Mouse (Mus musculus) neural tube, embryonic 15.5 days (tissue): ENCODE measurements at regions not wholly inside any gene's neighbourhood (a gene's known extent, or its start where the extent isn't known, plus 50 kb on each side); places are given as distances from the start of the nearest gene placed in this dataset.

ENCODE experiments used
- ATAC-seq: fragments of 200-750 bp; cut with Nextera tagmentation; 2 replicates; pipeline ENCODE4 v1.8.0; 2017; ENCODE audit warnings: mild to moderate bottlenecking, moderate TSS enrichment, moderate library complexity; ENCODE audit not compliant: low FRiP score
- H3K27ac ChIP-seq: fragments of 300-500 bp; sonication (generic); replicated peaks from 2 replicates; pipeline ENCODE4 v1.5.1; 2015; ENCODE audit warnings: mild to moderate bottlenecking, inconsistent platforms
- H3K27me3 ChIP-seq: fragments of 300-500 bp; sonication (generic); replicated peaks from 2 replicates; pipeline ENCODE4 v1.6.1; 2015; ENCODE audit warnings: inconsistent platforms
- H3K36me3 ChIP-seq: fragments of 300-500 bp; sonication (generic); 2 replicates; pipeline ENCODE4 v1.6.1; 2015; ENCODE audit warnings: inconsistent platforms
- H3K4me1 ChIP-seq: fragments of 300-500 bp; sonication (generic); 2 replicates; pipeline ENCODE4 v1.6.1; 2015; ENCODE audit warnings: inconsistent platforms
- H3K4me2 ChIP-seq: fragments of 300-500 bp; sonication (generic); 2 replicates; pipeline ENCODE4 v1.6.1; 2015; ENCODE audit warnings: inconsistent platforms, mild to moderate bottlenecking, moderate library complexity
- H3K4me3 ChIP-seq: fragments of 300-500 bp; sonication (generic); replicated peaks from 2 replicates; pipeline ENCODE4 v1.5.1; 2015; ENCODE audit warnings: mild to moderate bottlenecking, inconsistent platforms
- H3K9ac ChIP-seq: fragments of 300-500 bp; sonication (generic); replicated peaks from 2 replicates; pipeline ENCODE4 v1.6.1; 2015; ENCODE audit warnings: mild to moderate bottlenecking, inconsistent platforms
- H3K9me3 ChIP-seq: fragments of 300-500 bp; sonication (generic); replicated peaks from 2 replicates; pipeline ENCODE4 v1.6.1; 2016; ENCODE audit warnings: inconsistent platforms
- WGBS: fragments of 180-500 bp; shearing (Covaris S2); methylation state at CpG from one replicate; pipeline ENCODE4 v1.1.7; 2015; ENCODE audit warnings: mixed read lengths; 5-methylcytosine and 5-hydroxymethylcytosine counted together

DNA sequence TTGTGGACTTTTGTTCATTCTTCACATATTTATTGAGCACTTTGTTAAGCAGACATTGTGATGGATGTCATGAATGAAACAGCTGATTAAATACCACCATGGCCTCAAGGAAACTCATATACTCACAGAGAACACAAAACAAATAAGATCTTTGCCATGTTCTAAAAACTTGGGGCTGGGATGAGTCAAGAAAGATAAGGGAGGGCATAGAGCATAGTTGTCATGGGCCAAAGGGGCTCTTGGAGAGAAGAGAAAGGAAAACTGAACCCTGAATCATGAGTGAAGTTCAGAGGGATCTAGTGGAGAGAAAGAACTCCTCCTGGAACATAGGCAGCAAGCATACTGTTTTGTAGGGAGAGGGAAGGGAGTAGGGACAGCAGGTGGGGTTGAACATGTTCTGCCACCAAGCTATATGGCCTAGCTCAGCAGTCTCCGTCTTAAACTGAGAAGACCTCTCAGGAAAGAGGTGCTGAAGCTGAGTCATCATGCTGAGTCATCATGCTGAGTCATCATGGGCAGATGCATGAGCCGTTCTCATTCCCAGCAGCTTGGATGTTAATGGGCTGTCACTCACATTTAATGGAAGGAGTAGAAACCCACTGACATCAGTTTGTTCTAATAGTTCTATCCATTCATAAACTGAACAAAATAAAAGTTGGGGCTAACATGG is 69.6 kb downstream of the Cetn3 start:
- no peak overlapping the region for H3K9ac ChIP-seq
- ATAC-seq, result no peak

DNA sequence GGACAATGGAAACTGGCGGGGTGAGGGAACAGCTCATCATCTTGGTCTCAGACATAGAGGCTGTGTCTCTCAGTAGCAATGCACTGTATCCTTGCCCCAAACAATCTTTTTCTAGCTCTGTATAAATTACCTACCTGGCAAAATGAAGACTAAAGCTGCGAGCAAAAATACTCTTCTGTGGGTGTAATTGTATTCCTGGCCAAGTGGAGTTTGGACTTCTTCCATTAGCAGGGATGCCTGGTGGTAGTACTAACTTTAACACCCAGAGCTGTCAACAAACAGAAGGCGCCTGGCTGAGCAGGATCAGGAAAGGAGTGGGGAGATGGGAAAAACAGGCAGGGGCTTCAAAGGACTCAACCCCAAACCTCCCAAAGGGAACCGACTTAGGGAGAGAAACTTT is 73.2 kb downstream of the Cetn3 start:
- 78% methylated on average over 4 of the region's 4 CpGs for WGBS
- H3K27ac ChIP-seq, result no peak overlapping the region
- H3K4me3 ChIP-seq, result no peak overlapping the region
- no peaks in the 10 kb centered on the region for H3K36me3 ChIP-seq
- no peak overlapping the region for H3K9ac ChIP-seq
- H3K27me3 ChIP-seq, result no peaks in the 10 kb centered on the region
- no peak overlapping the region for H3K4me2 ChIP-seq
- H3K4me1 ChIP-seq, result no peaks in the 10 kb centered on the region
- no peaks in the 10 kb centered on the region for H3K9me3 ChIP-seq
- ATAC-seq, result no peak

More for the DNA sequence above, 69.6 kb downstream of the Cetn3 start:
- Histone ChIP-seq H3K4me2 (no peak overlapping the region), H3K4me1 (no peaks in the 10 kb centered on the region), H3K4me3 (no peak overlapping the region), H3K36me3 (no peaks in the 10 kb centered on the region), H3K27me3 (no peaks in the 10 kb centered on the region), H3K9me3 (no peaks in the 10 kb centered on the region), H3K27ac (no peak overlapping the region)
- 63% methylated on average over 2 of the region's 2 CpGs for WGBS

DNA sequence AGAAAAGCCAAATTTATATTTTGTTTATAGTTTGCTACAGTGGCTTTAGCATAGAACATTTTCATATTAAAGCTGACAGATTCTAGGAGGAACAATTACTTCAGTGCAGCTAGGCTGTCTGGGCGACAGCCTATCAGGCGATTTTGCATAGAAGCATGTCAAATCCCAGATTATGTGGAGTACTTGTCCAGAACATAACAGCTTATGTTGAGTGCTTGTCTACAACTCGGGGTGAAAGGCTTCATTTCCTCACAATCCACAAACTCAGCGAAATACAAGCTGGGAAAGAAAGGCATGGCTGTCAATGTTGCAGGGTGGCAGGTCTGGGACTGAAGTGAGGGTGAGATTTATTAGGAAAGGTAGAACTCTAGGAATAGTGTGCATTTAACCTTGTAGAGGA is 77.8 kb downstream of the Cetn3 start:
- Histone ChIP-seq H3K4me3 (no peak overlapping the region), H3K4me1 (no peaks in the 10 kb centered on the region), H3K9me3 (no peaks in the 10 kb centered on the region), H3K27ac (no peak overlapping the region), H3K36me3 (no peaks in the 10 kb centered on the region), H3K27me3 (no peaks in the 10 kb centered on the region), H3K9ac (no peak overlapping the region), H3K4me2 (no peak overlapping the region)
- WGBS, result 84% methylated on average over 4 of the region's 4 CpGs
- ATAC-seq, result no peak

DNA sequence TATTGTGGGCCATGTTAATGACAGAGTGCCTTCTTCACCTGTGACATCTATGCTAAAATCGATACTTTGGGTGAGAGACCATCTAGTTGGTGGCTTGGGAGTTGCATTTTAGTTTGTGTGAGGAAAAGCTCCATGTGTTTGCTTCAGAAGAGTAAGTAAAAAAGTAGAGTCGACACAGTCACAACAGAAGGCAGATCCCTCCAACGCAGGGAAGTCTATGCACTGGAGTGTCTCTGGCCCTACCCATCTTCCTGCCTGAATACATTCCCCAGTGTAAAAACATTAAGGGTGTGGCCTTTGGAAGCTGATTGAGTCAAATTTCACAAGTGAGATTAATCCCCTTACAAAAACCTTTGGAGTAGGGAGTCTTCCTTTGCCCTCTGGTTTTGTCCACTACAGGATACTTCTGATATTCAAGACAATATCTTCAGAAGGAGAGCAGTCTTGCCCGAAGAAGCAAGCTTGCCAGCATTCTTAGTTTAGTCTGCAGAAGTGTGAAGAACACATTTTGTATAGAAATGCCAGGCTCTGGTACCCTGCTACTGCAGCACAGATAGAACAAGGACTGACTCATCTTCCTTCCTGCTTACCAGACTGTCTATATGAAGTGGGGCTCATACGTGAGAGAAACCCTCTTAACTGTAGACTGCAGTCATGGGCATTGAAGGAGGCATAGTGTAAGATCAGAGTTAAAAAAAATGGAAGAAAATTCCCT is 79.2 kb downstream of the Cetn3 start:
- no peaks in the 10 kb centered on the region for H3K4me1 ChIP-seq
- no peak for ATAC-seq
- no peak overlapping the region for H3K9ac ChIP-seq
- H3K36me3 ChIP-seq, result no peaks in the 10 kb centered on the region
- H3K4me3 ChIP-seq, result no peak overlapping the region
- no peak overlapping the region for H3K4me2 ChIP-seq
- 86% methylated on average over 5 of the region's 5 CpGs for WGBS
- H3K9me3 ChIP-seq, result no peaks in the 10 kb centered on the region
- no peaks in the 10 kb centered on the region for H3K27me3 ChIP-seq
- H3K27ac ChIP-seq, result no peak overlapping the region

DNA sequence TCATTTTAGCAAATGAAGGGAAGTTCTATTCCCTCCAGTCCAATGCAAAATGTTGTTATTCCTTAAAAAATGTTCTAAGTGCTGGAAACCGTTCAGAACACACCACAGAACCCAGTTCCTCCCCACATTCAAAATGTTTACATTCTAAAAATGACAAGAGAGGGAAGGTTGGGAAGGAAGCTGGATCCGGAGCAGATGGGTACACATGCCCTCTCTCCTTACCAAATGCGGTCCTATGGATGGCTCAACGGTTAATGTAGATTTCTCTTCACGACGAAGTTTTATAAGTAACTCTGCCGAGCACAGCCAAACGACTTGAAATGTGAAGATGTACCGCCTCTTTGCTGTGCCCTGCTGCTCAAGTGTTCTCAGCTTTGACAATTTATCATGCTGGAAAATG is 88.3 kb downstream of the Cetn3 start:
- no peak overlapping the region for H3K9ac ChIP-seq
- ATAC-seq, result no peak
- WGBS, result 80% methylated on average over 9 of the region's 9 CpGs
- no peaks in the 10 kb centered on the region for H3K9me3 ChIP-seq
- H3K4me2 ChIP-seq, result no peak overlapping the region
- H3K4me3 ChIP-seq, result no peak overlapping the region
- no peaks in the 10 kb centered on the region for H3K4me1 ChIP-seq
- no peaks in the 10 kb centered on the region for H3K36me3 ChIP-seq
- no peaks in the 10 kb centered on the region for H3K27me3 ChIP-seq
- H3K27ac ChIP-seq, result no peak overlapping the region

DNA sequence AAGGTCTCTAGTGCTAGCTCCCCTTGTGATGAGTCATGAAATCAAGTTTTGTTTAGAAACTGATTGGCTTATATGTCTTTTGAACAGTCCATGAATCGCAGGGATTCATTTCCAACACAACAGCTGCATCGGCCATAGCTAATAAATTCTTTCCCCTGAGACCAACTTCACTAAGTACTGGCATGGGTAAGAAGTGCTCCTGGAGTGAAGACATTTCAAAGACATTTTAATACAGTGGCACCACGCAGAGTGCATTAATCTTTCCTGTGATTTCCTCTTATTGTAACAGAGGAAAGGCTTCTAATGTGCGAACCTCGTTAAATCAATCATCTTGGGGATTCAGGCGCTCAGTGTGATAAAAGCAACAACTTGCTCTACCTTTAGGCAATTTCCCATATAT is 103.0 kb downstream of the Cetn3 start:
- Histone ChIP-seq H3K9ac (no peak overlapping the region), H3K36me3 (no peaks in the 10 kb centered on the region), H3K27me3 (no peaks in the 10 kb centered on the region), H3K4me2 (peak overlapping the region; percentile 1; the same call in 1 of the 2 replicates), H3K9me3 (no peaks in the 10 kb centered on the region), H3K27ac (no peak overlapping the region), H3K4me1 (peaks cover 9% of the 10 kb centered on the region), H3K4me3 (no peak overlapping the region)
- ATAC-seq, result peak; percentile 73
- 19% methylated on average over 6 of the region's 6 CpGs for WGBS

DNA sequence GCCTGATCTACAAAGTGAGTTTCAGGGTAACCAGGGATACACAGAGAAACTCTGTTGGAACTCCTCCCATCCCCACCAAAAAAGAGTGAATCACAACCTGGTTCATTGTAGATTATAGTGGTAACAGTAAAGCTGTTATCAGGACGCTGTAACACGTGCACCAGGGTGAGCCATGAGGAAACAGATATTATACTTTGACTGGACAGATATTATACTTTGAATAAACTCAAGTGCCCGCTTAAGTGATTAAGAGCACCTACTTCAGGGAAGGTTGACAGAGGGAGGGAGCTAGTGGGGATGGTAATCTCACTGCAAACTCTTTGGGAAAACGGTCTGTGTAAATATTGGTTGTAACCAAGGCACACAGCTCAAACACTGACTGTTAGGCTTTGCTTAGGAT is 147.4 kb downstream of the Cetn3 start:
- 80% methylated on average over 4 of the region's 4 CpGs for WGBS

DNA sequence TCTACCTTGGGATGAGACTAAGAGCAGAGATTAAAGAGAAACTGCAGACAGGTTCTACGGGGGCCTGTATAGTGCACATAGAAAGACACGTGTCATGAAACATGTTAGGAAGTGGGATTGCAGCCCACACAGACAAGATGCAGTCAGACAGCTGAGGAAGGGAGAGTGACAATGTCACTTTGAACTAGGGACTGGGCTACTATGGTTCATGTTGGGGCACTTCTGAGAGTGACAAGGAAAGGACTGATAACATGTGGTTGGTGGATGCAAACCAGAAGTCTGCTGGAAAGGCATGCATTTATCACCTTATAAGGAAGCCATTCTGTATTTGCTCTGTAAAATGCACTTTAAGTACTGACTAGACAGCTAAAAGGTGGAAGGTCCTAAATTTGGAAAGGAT is 148.3 kb downstream of the Cetn3 start:
- H3K27ac ChIP-seq, result no peak overlapping the region
- H3K4me1 ChIP-seq, result no peaks in the 10 kb centered on the region
- 88% methylated on average over 2 of the region's 2 CpGs for WGBS

More for the DNA sequence above, 147.4 kb downstream of the Cetn3 start:
- H3K4me3 ChIP-seq, result no peak overlapping the region
- no peaks in the 10 kb centered on the region for H3K36me3 ChIP-seq
- H3K9ac ChIP-seq, result no peak overlapping the region
- ATAC-seq, result no peak
- H3K27ac ChIP-seq, result no peak overlapping the region
- no peaks in the 10 kb centered on the region for H3K27me3 ChIP-seq
- H3K4me2 ChIP-seq, result no peak overlapping the region
- no peaks in the 10 kb centered on the region for H3K9me3 ChIP-seq
- H3K4me1 ChIP-seq, result no peaks in the 10 kb centered on the region

DNA sequence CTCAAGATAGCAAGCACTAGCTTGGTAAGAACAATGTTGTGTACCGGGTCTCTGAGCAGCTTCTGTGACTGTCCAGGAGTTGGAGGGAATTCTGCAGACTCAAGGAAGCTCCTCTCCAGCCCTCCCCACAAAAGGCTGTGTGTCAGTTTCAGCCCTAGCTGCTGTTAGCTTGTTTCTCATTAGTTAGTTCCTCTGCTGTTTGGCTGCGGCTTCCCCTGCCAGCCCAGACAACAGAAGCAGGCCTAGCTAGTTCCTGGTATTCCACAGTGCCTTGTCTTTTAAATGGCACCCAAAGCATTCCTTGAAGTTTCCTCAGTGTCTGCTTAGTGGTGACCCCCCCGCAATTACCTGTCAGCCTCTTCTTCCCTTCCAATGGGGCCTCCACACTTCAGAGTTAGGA is 154.2 kb downstream of the Cetn3 start:
- H3K27me3 ChIP-seq, result no peaks in the 10 kb centered on the region
- no peaks in the 10 kb centered on the region for H3K36me3 ChIP-seq
- no peak overlapping the region for H3K4me3 ChIP-seq
- no peaks in the 10 kb centered on the region for H3K4me1 ChIP-seq
- no peak for ATAC-seq
- WGBS, result 74% methylated on average over 3 of the region's 3 CpGs
- H3K9ac ChIP-seq, result no peak overlapping the region
- H3K9me3 ChIP-seq, result no peaks in the 10 kb centered on the region
- H3K4me2 ChIP-seq, result no peak overlapping the region
- H3K27ac ChIP-seq, result no peak overlapping the region

More for the DNA sequence above, 148.3 kb downstream of the Cetn3 start:
- no peaks in the 10 kb centered on the region for H3K36me3 ChIP-seq
- H3K27me3 ChIP-seq, result no peaks in the 10 kb centered on the region
- H3K9ac ChIP-seq, result no peak overlapping the region
- no peak overlapping the region for H3K4me2 ChIP-seq
- no peaks in the 10 kb centered on the region for H3K9me3 ChIP-seq
- no peak for ATAC-seq
- H3K4me3 ChIP-seq, result no peak overlapping the region

DNA sequence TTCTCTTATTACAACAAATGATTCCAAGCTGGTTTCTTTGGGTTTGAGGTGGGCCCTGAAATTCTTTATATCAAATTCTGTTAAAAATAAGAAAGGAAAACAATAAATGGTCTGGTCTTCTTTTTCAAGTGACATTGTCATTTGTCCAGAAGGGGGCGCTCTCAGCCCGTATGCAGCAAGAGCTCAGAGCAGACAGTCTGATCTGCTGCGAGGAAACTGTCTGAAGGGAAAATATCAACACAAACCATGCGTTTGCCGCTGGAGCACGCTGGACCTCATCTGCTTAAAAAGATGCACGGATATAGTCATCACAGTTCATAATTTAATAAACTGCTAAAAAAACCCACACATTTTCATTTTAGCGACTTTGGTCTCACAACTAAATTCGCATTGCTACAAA is 161.2 kb downstream of the Cetn3 start:
- H3K4me1 ChIP-seq, result peaks cover 13% of the 10 kb centered on the region
- WGBS, result 11% methylated on average over 9 of the region's 9 CpGs
- no peaks in the 10 kb centered on the region for H3K27me3 ChIP-seq
- H3K4me2 ChIP-seq, result peak overlapping the region; percentile 61
- no peaks in the 10 kb centered on the region for H3K9me3 ChIP-seq
- H3K36me3 ChIP-seq, result no peaks in the 10 kb centered on the region
- ATAC-seq, result peak; percentile 93
- H3K27ac ChIP-seq, result no peak overlapping the region
- H3K9ac ChIP-seq, result peak overlapping the region; percentile 45
- H3K4me3 ChIP-seq, result peak overlapping the region; percentile 37

DNA sequence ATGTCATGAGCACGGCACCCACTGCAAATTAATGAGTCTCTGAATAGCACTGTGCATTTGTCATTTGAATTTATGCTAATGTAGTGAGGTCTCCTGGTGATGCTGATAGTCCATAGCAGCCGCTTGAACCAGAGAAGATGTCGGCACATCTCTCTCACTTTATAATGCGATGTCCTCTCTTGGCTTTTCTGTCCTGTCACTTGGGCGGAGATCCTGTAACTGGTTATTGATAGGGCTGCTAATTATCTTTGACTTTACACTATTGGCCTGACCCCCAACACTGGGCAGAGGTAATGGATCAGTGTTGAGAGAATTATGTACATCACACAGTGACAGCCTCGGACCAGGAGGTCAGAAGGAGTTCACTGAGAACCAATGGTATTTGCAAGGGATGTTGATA is 161.6 kb downstream of the Cetn3 start:
- no peaks in the 10 kb centered on the region for H3K27me3 ChIP-seq
- WGBS, result 22% methylated on average over 6 of the region's 6 CpGs
- peak; percentile 82 for ATAC-seq
- H3K4me2 ChIP-seq, result peak overlapping the region; percentile 61
- H3K9ac ChIP-seq, result peak overlapping the region; percentile 45
- no peaks in the 10 kb centered on the region for H3K9me3 ChIP-seq
- H3K4me1 ChIP-seq, result peaks cover 13% of the 10 kb centered on the region
- H3K36me3 ChIP-seq, result no peaks in the 10 kb centered on the region
- no peak overlapping the region for H3K27ac ChIP-seq
- peak overlapping the region; percentile 37 for H3K4me3 ChIP-seq

DNA sequence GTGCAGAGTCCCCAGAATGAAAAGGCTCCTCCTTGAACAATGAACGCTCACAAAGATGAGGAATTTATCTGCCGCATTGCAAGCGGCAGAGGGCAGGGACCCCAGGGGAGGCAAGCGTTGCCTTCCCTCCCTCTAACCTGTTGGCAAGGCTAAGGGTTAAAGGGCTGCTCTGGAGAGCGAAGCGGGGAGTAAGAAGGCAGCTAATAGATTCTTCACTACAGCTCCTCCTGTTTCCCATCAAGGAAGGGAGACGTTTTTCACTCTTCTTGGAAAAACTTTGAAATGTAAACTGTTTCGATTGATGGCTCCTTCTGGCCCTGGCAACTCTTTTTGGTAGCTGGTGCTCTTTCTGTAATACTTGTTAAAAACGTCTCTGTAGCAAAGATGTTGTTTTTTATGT is 162.9 kb downstream of the Cetn3 start:
- H3K36me3 ChIP-seq, result no peaks in the 10 kb centered on the region
- H3K4me3 ChIP-seq, result peak overlapping the region; percentile 32
- H3K27ac ChIP-seq, result no peak overlapping the region
- H3K9me3 ChIP-seq, result no peaks in the 10 kb centered on the region
- peak overlapping the region; percentile 58 for H3K4me2 ChIP-seq
- H3K9ac ChIP-seq, result peak overlapping the region; percentile 22
- no peaks in the 10 kb centered on the region for H3K27me3 ChIP-seq
- 13% methylated on average over 9 of the region's 9 CpGs for WGBS
- no peak for ATAC-seq
- H3K4me1 ChIP-seq, result peaks cover 13% of the 10 kb centered on the region
